Mouse (Mus musculus) olfactory bulb, adult 2 months (tissue): ENCODE results near the gene Gas7.

ENCODE experiments used
- CTCF ChIP-seq: fragments of 200-500 bp; IDR thresholded peaks from 2 replicates; pipeline ENCODE4 v1.5.1; 2012; ENCODE audit warnings: low read depth, mild to moderate bottlenecking, low read length, moderate library complexity; ENCODE audit not compliant: insufficient read depth
- POLR2A ChIP-seq: fragments of 200-500 bp; IDR thresholded peaks from 2 replicates; pipeline ENCODE4 v1.6.1; 2012; ENCODE audit warnings: mild to moderate bottlenecking, low read depth, low read length, moderate library complexity; ENCODE audit not compliant: insufficient read depth

DNA sequence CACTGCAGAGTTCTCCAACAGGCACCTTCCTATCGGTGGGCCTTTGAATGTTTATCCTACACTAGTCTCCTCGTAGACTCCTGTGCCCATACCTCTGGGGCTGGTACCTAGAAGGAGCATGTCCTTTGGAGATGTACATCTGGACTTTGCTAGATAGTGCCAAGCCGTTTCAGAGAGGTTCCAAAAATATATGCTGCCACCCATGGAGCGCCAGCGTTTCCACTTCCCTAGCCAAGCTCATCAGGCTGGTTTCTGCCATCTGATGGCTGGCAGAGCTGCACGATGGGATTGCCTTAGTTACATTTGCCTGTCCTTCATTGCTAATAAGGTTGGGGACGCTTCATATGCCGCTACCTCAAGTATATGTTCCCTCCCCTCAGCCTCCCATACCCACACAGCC is 97.2 kb downstream of the Gas7 start:
- TF ChIP-seq POLR2A: no peak
- TF ChIP-seq CTCF: no peak
